Mouse (Mus musculus) brain, embryonic 14.5 days (tissue): ENCODE measurements at regions not wholly inside any gene's neighbourhood (a gene's known extent, or its start where the extent isn't known, plus 50 kb on each side); places are given as distances from the start of the nearest gene placed in this dataset.

ENCODE experiments used
- CTCF ChIP-seq: fragments of 200-500 bp; IDR thresholded peaks from 2 replicates; pipeline ENCODE4 v1.5.1; 2012; ENCODE audit warnings: inconsistent platforms, mild to moderate bottlenecking, moderate library complexity, borderline replicate concordance; ENCODE audit not compliant: insufficient read depth, insufficient read length; ENCODE audit errors: extremely low read depth
- POLR2A ChIP-seq: fragments of 200-500 bp; IDR thresholded peaks from 2 replicates; pipeline ENCODE4 v1.6.1; 2012; ENCODE audit warnings: mild to moderate bottlenecking, inconsistent platforms, borderline replicate concordance; ENCODE audit not compliant: poor library complexity, insufficient read depth, insufficient read length, severe bottlenecking; ENCODE audit errors: extremely low read depth

DNA sequence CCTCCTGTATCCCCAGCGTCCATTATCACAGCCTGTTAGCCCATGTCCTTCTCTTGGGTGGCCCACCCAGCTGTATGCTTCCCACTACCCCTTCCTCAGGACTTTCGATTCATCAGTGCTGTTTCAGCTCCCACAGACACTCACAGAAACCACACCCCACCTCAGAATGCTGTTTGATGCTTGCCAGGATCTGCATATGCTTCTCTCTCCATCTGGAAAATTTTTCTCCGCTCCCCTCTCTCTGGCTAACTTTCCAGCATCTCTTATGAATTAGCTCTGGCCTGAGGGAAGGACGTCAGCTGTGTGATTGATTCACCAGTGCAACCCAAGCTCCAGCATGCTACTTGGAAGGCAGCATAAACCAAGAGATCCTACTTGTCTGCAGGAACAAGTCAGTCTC is 66.0 kb upstream of the Dab1 start:
- TF ChIP-seq CTCF (no peak), POLR2A (no peak)
